8 mouse cellular contexts compared by ENCODE assay signal in the genomic region with DNA sequence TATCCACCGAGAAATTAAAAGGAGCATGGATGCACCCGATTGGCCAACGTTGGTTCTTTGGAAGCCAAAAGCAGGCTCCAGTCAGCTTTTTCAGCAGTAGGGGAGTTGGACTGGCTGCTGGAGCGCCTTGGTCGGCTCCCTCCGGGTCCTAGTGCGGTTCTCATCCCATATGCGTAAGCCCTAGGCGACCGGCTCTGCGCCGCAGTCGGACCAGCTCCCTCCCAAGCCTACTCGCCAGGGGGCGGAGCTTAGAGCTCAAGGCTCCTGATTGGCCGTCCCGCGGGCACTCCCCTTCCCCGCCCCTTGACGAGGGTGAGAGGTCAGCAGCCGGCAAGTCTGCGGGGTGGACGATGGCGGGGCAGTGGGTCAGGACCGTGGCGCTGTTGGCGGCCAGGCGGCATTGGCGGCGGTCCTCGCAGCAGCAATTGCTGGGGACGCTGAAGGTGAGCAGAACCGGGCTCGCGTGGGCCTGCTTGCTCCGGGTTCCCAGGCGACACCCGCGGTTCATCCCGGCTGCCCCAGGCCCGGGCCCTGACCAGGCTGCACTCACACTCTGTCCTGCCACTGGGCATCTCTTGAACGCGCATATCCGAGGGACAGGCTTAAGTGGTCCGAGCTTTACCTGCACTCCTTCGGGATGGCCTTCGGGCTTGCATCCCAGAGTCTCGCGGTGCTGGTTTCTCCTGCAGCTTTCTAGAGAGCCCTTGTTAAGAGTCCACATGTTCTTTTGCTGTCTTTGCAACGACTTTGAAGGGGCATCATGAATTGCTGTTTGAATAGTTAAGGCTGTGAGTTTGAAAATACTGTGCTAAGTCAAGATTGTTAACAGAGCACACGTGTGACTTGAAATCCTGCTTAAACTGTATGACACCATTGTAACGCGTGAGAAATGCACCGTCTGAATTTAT. TPM values are rescaled to one million over a fixed set of nuclear protein-coding genes. Genes with fewer than 3 reads are reported as not detected.
DNase-seq lines count a peak whose midpoint lies in the region; ATAC-seq and TF ChIP-seq lines count a peak whose summit lies in the region.

Pcca (plus strand) TSS at position 308 of the 908 bp plus-strand sequence.

- ATAC-seq in Patski = peak; percentile 100
- peak; percentile 100 for ATAC-seq in hindbrain, embryonic 14.5 days (ENCODE audit: low FRiP score)

- peak within 1 kb of the TSS; percentile 75 for H3K9ac ChIP-seq in hindbrain, embryonic 14.5 days

- peak within 1 kb of the TSS; percentile 72 for H3K4me3 ChIP-seq in hindbrain, embryonic 14.5 days (replicated peaks; ENCODE audit: low read length)

- TF ChIP-seq CTCF in Patski (IDR thresholded peaks at IDR 0.05) = no peak

- CTCF ChIA-PET in Patski (lab: Charles Lee) = no interaction called here

- peak within 1 kb of the TSS; percentile 63 for H3K4me2 ChIP-seq in hindbrain, embryonic 14.5 days (replicated peaks)

- DNase-seq in Patski (ENCODE audit: low read depth, low spot score) = peak; percentile 89
- DNase-seq in cerebellum, postnatal 14 days = peak; percentile 97 to 98
- DNase-seq in frontal cortex, postnatal 25 days (ENCODE audit: low spot score in 2 of 2) = peak; percentile 92 to 94
- DNase-seq in hindbrain, embryonic 14.5 days (ENCODE audit: low spot score) = peak; percentile 92
- peak; percentile 97 for DNase-seq in layer of hippocampus, postnatal 36 days
- DNase-seq in lung, postnatal 36 days = peak; percentile 98
- DNase-seq in retina, postnatal 1 day = peak; percentile 98
- DNase-seq in urinary bladder, adult 18-20 months (ENCODE audit: low spot score in 2 of 2) = peak; percentile 95 to 97

- in situ Hi-C loops in Patski (cut with MboI; ENCODE audit: low pct_unique_long_range_greater_than_20kb) = no loop called here

- WGBS in hindbrain, embryonic 14.5 days = 1% methylated on average over 54 of the region's 54 CpGs

- H3K27ac ChIP-seq in hindbrain, embryonic 14.5 days = peak within 1 kb of the TSS; percentile 43

- no peaks in the 10 kb centered on the region for H3K27me3 ChIP-seq in Patski
- no peaks in the 10 kb centered on the region for H3K27me3 ChIP-seq in hindbrain, embryonic 14.5 days (ENCODE audit: control insufficient read depth, insufficient read depth, low read length)

- H3K9me3 ChIP-seq in hindbrain, embryonic 14.5 days (ENCODE audit: control insufficient read depth, low read length) = no peaks in the 10 kb centered on the region

- no peaks in the 10 kb centered on the region for H3K36me3 ChIP-seq in hindbrain, embryonic 14.5 days (replicated peaks; ENCODE audit: control insufficient read depth, insufficient read depth)

- POLR2A ChIA-PET in Patski (lab: Charles Lee) = interaction anchor here (0.5 to 1.4 kb wide), 2 partner anchors 44 to 59 kb away, joined by 3 read pairs; partner anchors contain the start of gene Zic2

- H3K4me1 ChIP-seq in hindbrain, embryonic 14.5 days (replicated peaks; ENCODE audit: control insufficient read depth, insufficient read depth, low read length) = peaks cover 13% of the 10 kb centered on the region

RNA-seq across cellular contexts. Expression of gene Pcca, which starts in this region (rescaled TPM):
- polyA plus RNA-seq in Patski (2021) = 63.1 TPM
- polyA plus RNA-seq in hindbrain, embryonic 14.5 days (2014; fragmentation: Nextera tagmentation; extraction: Ambion mirVana) = 27.2 and 34.6 TPM in 2 replicates
- total RNA-seq in layer of hippocampus, postnatal 36 days (2021) = 10 to 100 TPM; 36.1 to 52.2 TPM

Comparison
In these comparisons a context has a peak if more than half of its experiments do, and no peak if none do; other contexts are left out.
1. Peak in every context shown above with its lines: DNase-seq, ATAC-seq, H3K4me3 ChIP-seq and H3K27ac ChIP-seq.